Mouse (Mus musculus): ENCODE data around the gene Cby3. TPM values are rescaled to one million over a fixed set of nuclear protein-coding genes. Genes with fewer than 3 reads are reported as not detected.

The Cby3 gene
- polyA plus RNA-seq, 1 experiment: not detected

DNA sequence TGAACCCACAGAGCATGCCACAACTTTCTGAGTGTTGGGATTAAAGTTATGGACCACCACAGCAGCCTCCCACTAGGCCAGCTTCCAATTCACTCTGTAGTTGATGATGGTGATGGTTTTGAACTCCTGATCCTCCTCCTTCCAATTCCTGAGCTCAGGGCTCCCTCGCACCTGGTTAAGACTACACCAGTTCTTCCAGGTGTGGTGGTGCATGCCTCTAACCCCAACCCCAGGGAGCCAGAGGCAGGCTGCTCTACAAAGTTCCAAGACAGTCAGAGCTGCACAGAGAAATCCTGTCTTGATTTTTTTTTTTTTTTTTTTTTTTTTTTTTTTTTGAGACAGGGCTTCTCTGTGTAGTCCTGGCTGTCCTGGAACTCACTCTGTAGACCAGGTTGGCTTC lies 19.4 kb downstream of the Cby3 start:
- H3K9me3 ChIP-seq (replicated peaks; ENCODE audit: control insufficient read depth, insufficient read depth, low read length, poor library complexity, severe bottlenecking): no peaks in the 10 kb centered on the region
- H3K36me3 ChIP-seq (ENCODE audit: control insufficient read depth, insufficient read depth, low read length, poor library complexity, severe bottlenecking): peaks cover under 1% of the 10 kb centered on the region; the same call in 1 of the 2 replicates
- H3K27me3 ChIP-seq (ENCODE audit: control insufficient read depth, insufficient read depth, low read length, poor library complexity, severe bottlenecking): no peaks in the 10 kb centered on the region
- H3K9ac ChIP-seq (ENCODE audit: low read depth, poor library complexity, severe bottlenecking): no peak overlapping the region
- no peak overlapping the region for H3K4me3 ChIP-seq (ENCODE audit: low read depth, low read length)
- TF ChIP-seq CTCF (IDR thresholded peaks at IDR 0.05; ENCODE audit: low read depth, low read length): no peak
- no peak for TF ChIP-seq EP300 (IDR thresholded peaks at IDR 0.05; ENCODE audit: insufficient read depth, low read depth, low read length)
- TF ChIP-seq POLR2A (IDR thresholded peaks at IDR 0.05; ENCODE audit: insufficient read depth, low read length): no peak
- no peak overlapping the region for H3K27ac ChIP-seq (ENCODE audit: insufficient read depth, low read length)
- peaks cover 2% of the 10 kb centered on the region for H3K4me1 ChIP-seq (ENCODE audit: control insufficient read depth, insufficient read depth, low read length)

DNA sequence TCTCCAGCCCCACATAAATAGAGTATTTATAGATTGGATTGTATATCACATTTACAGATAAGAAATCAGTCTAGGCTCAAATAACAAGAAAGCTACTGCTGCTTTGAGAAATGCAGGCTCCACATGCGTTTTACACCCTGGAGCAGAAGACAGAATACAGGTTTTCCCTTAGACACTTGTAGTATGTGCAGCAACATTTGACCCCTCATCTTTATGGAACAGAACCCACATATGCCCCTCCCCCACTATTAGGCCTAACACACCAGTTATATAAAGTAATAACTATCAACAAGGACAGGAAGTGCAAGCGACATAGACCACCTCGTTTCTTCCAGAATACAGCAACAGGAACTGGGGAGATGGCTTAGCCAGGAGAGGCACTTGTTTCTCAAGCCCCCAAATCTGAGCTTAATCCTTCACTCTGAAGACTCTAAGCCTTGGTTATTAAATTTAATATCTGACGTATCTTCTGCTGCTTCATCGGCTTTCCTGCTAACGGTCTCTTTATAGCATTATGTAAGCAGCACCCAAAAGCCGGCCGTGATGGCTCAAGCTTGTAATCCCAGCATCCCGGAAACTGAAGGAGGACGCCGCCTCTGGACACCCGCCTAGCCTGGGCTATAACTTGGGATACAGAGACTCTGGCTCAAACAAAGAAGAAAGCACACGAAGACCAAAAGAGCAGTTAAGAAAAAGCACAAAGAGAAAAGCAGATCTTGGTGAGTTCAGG lies 20.2 kb downstream of the Cby3 start:
- Histone ChIP-seq H3K4me1 (ENCODE audit: control insufficient read depth, insufficient read depth, low read length) (peaks cover 2% of the 10 kb centered on the region), H3K9ac (ENCODE audit: low read depth, poor library complexity, severe bottlenecking) (no peak overlapping the region), H3K9me3 (replicated peaks; ENCODE audit: control insufficient read depth, insufficient read depth, low read length, poor library complexity, severe bottlenecking) (no peaks in the 10 kb centered on the region), H3K27ac (ENCODE audit: insufficient read depth, low read length) (no peak overlapping the region), H3K27me3 (ENCODE audit: control insufficient read depth, insufficient read depth, low read length, poor library complexity, severe bottlenecking) (no peaks in the 10 kb centered on the region), H3K36me3 (ENCODE audit: control insufficient read depth, insufficient read depth, low read length, poor library complexity, severe bottlenecking) (peaks cover 9% of the 10 kb centered on the region), H3K4me3 (ENCODE audit: low read depth, low read length) (no peak overlapping the region)
- TF ChIP-seq EP300 (IDR thresholded peaks at IDR 0.05; ENCODE audit: insufficient read depth, low read depth, low read length) (no peak), CTCF (IDR thresholded peaks at IDR 0.05; ENCODE audit: low read depth, low read length) (no peak), POLR2A (IDR thresholded peaks at IDR 0.05; ENCODE audit: insufficient read depth, low read length) (no peak)

DNA sequence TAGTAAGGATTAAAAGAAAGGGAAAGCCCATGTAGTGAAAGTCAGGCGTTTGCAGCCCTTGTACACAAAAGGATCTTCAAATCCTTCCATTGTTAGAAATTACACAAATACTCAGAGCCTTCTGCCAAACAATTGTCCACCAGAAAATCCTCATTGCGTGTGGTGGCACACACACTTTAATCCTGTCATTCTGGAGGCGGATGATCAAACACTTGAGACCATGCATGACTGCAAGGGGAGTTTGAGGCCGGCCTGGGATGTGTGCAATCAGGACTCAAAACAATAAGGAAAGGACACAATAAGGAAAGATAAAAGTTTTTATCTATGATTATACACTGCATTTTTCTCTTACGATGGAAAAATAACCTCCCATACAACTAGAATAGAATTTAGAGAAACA lies 21.2 kb downstream of the Cby3 start:
- Histone ChIP-seq H3K9ac (ENCODE audit: low read depth, poor library complexity, severe bottlenecking) (no peak overlapping the region), H3K27ac (ENCODE audit: insufficient read depth, low read length) (no peak overlapping the region), H3K27me3 (ENCODE audit: control insufficient read depth, insufficient read depth, low read length, poor library complexity, severe bottlenecking) (no peaks in the 10 kb centered on the region), H3K4me1 (ENCODE audit: control insufficient read depth, insufficient read depth, low read length) (peaks cover 2% of the 10 kb centered on the region), H3K36me3 (ENCODE audit: control insufficient read depth, insufficient read depth, low read length, poor library complexity, severe bottlenecking) (peaks cover 18% of the 10 kb centered on the region), H3K4me3 (ENCODE audit: low read depth, low read length) (no peak overlapping the region), H3K9me3 (replicated peaks; ENCODE audit: control insufficient read depth, insufficient read depth, low read length, poor library complexity, severe bottlenecking) (no peaks in the 10 kb centered on the region)
- TF ChIP-seq EP300 (IDR thresholded peaks at IDR 0.05; ENCODE audit: insufficient read depth, low read depth, low read length) (no peak), POLR2A (IDR thresholded peaks at IDR 0.05; ENCODE audit: insufficient read depth, low read length) (no peak), CTCF (IDR thresholded peaks at IDR 0.05; ENCODE audit: low read depth, low read length) (no peak)

DNA sequence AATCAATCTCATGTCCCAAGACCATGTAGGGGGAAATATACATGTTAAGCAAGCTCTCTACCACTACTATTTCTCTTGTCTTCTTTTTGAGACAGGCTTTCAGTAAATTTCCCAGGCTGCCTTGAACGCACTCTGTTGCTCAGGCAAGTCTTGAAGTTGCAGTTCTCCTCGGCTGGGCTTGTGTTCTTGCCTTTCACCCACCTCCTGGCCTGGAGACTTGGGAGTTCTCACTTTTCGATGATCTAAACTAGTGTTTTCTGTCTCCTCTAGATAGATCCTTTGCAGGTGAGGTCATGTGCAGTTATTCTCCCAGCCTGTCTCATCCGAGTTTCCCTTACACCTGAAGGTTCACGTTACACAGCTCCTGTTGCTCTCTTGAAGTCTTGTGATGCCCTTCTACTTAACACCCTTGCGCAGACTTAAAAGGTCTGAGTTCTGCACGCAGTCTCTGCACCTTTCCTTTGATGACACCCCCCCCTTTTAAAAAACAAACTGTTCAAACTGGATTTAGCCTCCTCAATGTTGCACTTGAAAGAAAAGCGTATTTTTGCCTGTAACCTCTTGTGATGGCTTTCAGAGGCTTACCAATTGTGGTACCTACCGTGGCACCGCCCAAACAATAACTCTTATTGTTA lies 22.0 kb downstream of the Cby3 start:
- peak overlapping the region; percentile 90 for H3K27ac ChIP-seq (ENCODE audit: insufficient read depth, low read length)

DNA sequence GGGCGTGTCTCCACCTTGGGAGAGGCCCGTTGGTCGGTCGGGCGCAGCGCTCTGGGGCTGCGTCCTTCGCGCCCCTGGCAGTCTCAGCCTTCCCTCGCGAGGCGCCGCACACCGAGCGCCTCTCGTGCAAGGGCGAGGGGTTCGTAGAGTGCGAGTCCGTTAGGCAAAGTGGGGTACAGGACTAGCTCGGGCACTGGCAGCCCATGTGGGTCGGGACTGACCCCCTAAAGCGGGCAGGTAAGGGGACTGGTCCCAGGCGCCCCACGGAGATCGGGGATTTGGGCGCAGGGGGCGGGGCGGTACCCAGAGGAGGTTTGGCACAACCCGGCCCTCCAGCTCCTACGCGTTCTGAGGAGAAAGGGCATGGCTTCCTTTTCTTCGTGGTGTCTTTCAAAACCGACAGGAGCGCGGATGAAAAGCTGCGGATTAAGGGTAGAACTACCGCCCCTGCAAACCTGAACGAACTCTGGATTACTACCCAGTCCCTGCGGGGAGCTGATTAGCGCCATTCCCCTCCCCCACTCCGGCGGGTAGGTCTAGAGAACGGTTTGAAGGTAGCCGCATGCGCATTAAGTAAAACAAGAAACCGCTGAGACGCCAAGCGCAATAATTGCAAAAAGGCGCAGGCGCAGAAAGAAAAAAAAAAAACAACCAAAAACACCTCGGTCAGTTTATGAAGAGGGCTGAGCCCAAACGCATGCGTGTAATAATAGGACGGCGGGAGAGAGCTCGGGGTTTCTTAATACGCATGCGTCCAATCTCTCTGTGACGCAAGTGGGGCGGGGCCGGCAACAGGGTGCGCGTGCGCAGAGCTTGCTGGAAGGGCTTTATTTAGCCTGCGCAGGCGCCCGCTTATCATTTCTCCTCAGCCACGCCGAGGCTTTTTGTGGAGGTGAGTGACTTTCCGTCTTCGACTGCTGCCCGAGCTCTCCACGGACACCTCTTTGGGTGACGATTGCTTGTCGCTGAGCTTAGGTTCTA lies 22.9 kb downstream of the Cby3 start, which contains the start of gene Hnrnph1:
Gene Hnrnph1, plus strand, starts transcription at position 80 of the 981 bp plus-strand sequence.
- peak within 1 kb of the TSS; percentile 97 for H3K9ac ChIP-seq (ENCODE audit: low read depth, poor library complexity, severe bottlenecking)
- peaks cover 2% of the 10 kb centered on the region for H3K4me1 ChIP-seq (ENCODE audit: control insufficient read depth, insufficient read depth, low read length)
- TF ChIP-seq CTCF (IDR thresholded peaks at IDR 0.05; ENCODE audit: low read depth, low read length) (no peak), EP300 (IDR thresholded peaks at IDR 0.05; ENCODE audit: insufficient read depth, low read depth, low read length) (no peak), POLR2A (IDR thresholded peaks at IDR 0.05; ENCODE audit: insufficient read depth, low read length) (peak; percentile 94)
- H3K4me3 ChIP-seq (ENCODE audit: low read depth, low read length): peak within 1 kb of the TSS; percentile 95
- no peaks in the 10 kb centered on the region for H3K9me3 ChIP-seq (replicated peaks; ENCODE audit: control insufficient read depth, insufficient read depth, low read length, poor library complexity, severe bottlenecking)
- H3K36me3 ChIP-seq (ENCODE audit: control insufficient read depth, insufficient read depth, low read length, poor library complexity, severe bottlenecking): peaks cover 29% of the 10 kb centered on the region
- H3K27ac ChIP-seq (ENCODE audit: insufficient read depth, low read length): peak within 1 kb of the TSS; percentile 90
- H3K27me3 ChIP-seq (ENCODE audit: control insufficient read depth, insufficient read depth, low read length, poor library complexity, severe bottlenecking): no peaks in the 10 kb centered on the region

More for the DNA sequence above, 22.0 kb downstream of the Cby3 start:
- peak overlapping the region; percentile 82 for H3K4me3 ChIP-seq (ENCODE audit: low read depth, low read length)
- H3K4me1 ChIP-seq (ENCODE audit: control insufficient read depth, insufficient read depth, low read length): peaks cover 2% of the 10 kb centered on the region
- TF ChIP-seq EP300 (IDR thresholded peaks at IDR 0.05; ENCODE audit: insufficient read depth, low read depth, low read length) (no peak), POLR2A (IDR thresholded peaks at IDR 0.05; ENCODE audit: insufficient read depth, low read length) (no peak), CTCF (IDR thresholded peaks at IDR 0.05; ENCODE audit: low read depth, low read length) (no peak)
- H3K36me3 ChIP-seq (ENCODE audit: control insufficient read depth, insufficient read depth, low read length, poor library complexity, severe bottlenecking): peaks cover 24% of the 10 kb centered on the region
- no peaks in the 10 kb centered on the region for H3K9me3 ChIP-seq (replicated peaks; ENCODE audit: control insufficient read depth, insufficient read depth, low read length, poor library complexity, severe bottlenecking)
- no peaks in the 10 kb centered on the region for H3K27me3 ChIP-seq (ENCODE audit: control insufficient read depth, insufficient read depth, low read length, poor library complexity, severe bottlenecking)
- H3K9ac ChIP-seq (ENCODE audit: low read depth, poor library complexity, severe bottlenecking): peak overlapping the region; percentile 97
